Mouse (Mus musculus) olfactory bulb, adult 2 months (tissue): ENCODE results near the gene Ptrh2. TPM values are rescaled to one million over a fixed set of nuclear protein-coding genes. Genes with fewer than 3 reads are reported as not detected.
"Not testable (repeated sequence)": the region's sequence is repeated elsewhere in the genome, so short reads cannot be mapped to it uniquely, and the experiment has no call there.

Experiments
- H3K27ac ChIP-seq: fragments of 200-500 bp; 2 replicates; pipeline ENCODE4 v1.5.1; 2012; ENCODE audit warnings: low read depth, low read length; ENCODE audit not compliant: insufficient read depth
- H3K4me1 ChIP-seq: fragments of 200-500 bp; 2 replicates; pipeline ENCODE4 v1.6.1; 2012; ENCODE audit warnings: low read length; ENCODE audit not compliant: control insufficient read depth, insufficient read depth
- H3K4me3 ChIP-seq: fragments of 200-500 bp; 2 replicates; pipeline ENCODE4 v1.5.1; 2012; ENCODE audit warnings: mild to moderate bottlenecking, low read depth, low read length, moderate library complexity; ENCODE audit not compliant: insufficient read depth
- CTCF ChIP-seq: fragments of 200-500 bp; IDR thresholded peaks from 2 replicates; pipeline ENCODE4 v1.5.1; 2012; ENCODE audit warnings: low read depth, mild to moderate bottlenecking, low read length, moderate library complexity; ENCODE audit not compliant: insufficient read depth
- POLR2A ChIP-seq: fragments of 200-500 bp; IDR thresholded peaks from 2 replicates; pipeline ENCODE4 v1.6.1; 2012; ENCODE audit warnings: mild to moderate bottlenecking, low read depth, low read length, moderate library complexity; ENCODE audit not compliant: insufficient read depth
- WGBS: fragments of 180-500 bp; shearing (Covaris S2); methylation state at CpG from one replicate; pipeline ENCODE4 v1.1.7; 2018; 5-methylcytosine and 5-hydroxymethylcytosine counted together
- polyA plus RNA-seq: library from polyadenylated mRNA; stranded (reverse); fragments of >200 nt; gene quantifications from 2 replicates; pipeline ENCODE4 v1.2.4, GENCODE M21; 2012; ENCODE audit warnings: low replicate concordance; ENCODE audit not compliant: missing spikeins, insufficient read depth, insufficient read length

The Ptrh2 gene
- polyA plus RNA-seq, 1 experiment: not detected

- Histone ChIP-seq H3K4me3 (no peak overlapping the region), H3K27ac (no peak overlapping the region), H3K4me1 (peaks cover 2% of the 10 kb centered on the region; the same call in 1 of the 2 replicates)
- TF ChIP-seq POLR2A (no peak), CTCF (no peak)
- WGBS: 62% methylated on average over 4 of the region's 4 CpGs
These were observed 51.2 kb downstream of the Ptrh2 start for GRCm38 (mm10) chr11:86734993-86735392.

- no peak for TF ChIP-seq POLR2A
- TF ChIP-seq CTCF: no peak
- 73% methylated on average over 8 of the region's 8 CpGs for WGBS
- no peak overlapping the region for H3K27ac ChIP-seq
- H3K4me3 ChIP-seq: no peak overlapping the region
- peaks cover 6% of the 10 kb centered on the region; the same call in 1 of the 2 replicates for H3K4me1 ChIP-seq
These were observed 53.7 kb downstream of the Ptrh2 start for GRCm38 (mm10) chr11:86737301-86738000.

GRCm38 (mm10) chr11:86738308-86738707 is 54.5 kb downstream of the Ptrh2 start:
- H3K4me3 ChIP-seq, H3K27ac ChIP-seq, H3K4me1 ChIP-seq: not testable (repeated sequence)
- 89% methylated on average over 1 of the region's 1 CpGs for WGBS

- H3K4me1 ChIP-seq: peaks cover 6% of the 10 kb centered on the region; the same call in 1 of the 2 replicates
- no peak overlapping the region for H3K27ac ChIP-seq
- TF ChIP-seq CTCF: no peak
- TF ChIP-seq POLR2A: no peak
- no peak overlapping the region for H3K4me3 ChIP-seq
- 90% methylated on average over 1 of the region's 1 CpGs for WGBS
These were observed 55.2 kb downstream of the Ptrh2 start for GRCm38 (mm10) chr11:86738956-86739355.

GRCm38 (mm10) chr11:86739470-86739869 is 55.7 kb downstream of the Ptrh2 start:
- 84% methylated on average over 2 of the region's 2 CpGs for WGBS
- peaks cover 6% of the 10 kb centered on the region; the same call in 1 of the 2 replicates for H3K4me1 ChIP-seq
- H3K27ac ChIP-seq: no peak overlapping the region
- H3K4me3 ChIP-seq: no peak overlapping the region
- TF ChIP-seq CTCF: no peak
- TF ChIP-seq POLR2A: no peak

- no peak for TF ChIP-seq CTCF
- TF ChIP-seq POLR2A: no peak
- H3K4me1 ChIP-seq: peaks cover 6% of the 10 kb centered on the region; the same call in 1 of the 2 replicates
- 78% methylated on average over 5 of the region's 5 CpGs for WGBS
- H3K4me3 ChIP-seq: no peak overlapping the region
- H3K27ac ChIP-seq: no peak overlapping the region
These were observed 57.7 kb downstream of the Ptrh2 start for GRCm38 (mm10) chr11:86741505-86741904.

Other genes starting within 250 kb of the Ptrh2 start
- not detected in 2 replicates for gene Rnft1, start 199.3 kb upstream of the Ptrh2 start, polyA plus RNA-seq
- not detected in 2 replicates for gene Rps6kb1, start 139.2 kb upstream of the Ptrh2 start, polyA plus RNA-seq
- not detected in 2 replicates for gene Tubd1, start 139.0 kb upstream of the Ptrh2 start, polyA plus RNA-seq
- not detected in 2 replicates for gene Vmp1, start 149 bp upstream of the Ptrh2 start, polyA plus RNA-seq
- 158 and 225 TPM in 2 replicates for gene Cltc, start 73.6 kb downstream of the Ptrh2 start, polyA plus RNA-seq
- not detected in 2 replicates for gene Dhx40, start 123.8 kb downstream of the Ptrh2 start, polyA plus RNA-seq